Mouse (Mus musculus) brain, embryonic 14.5 days (tissue): ENCODE measurements around the gene Cabp1.

Source experiments
- CTCF ChIP-seq: fragments of 200-500 bp; IDR thresholded peaks from 2 replicates; pipeline ENCODE4 v1.5.1; 2012; ENCODE audit warnings: inconsistent platforms, mild to moderate bottlenecking, moderate library complexity, borderline replicate concordance; ENCODE audit not compliant: insufficient read depth, insufficient read length; ENCODE audit errors: extremely low read depth
- POLR2A ChIP-seq: fragments of 200-500 bp; IDR thresholded peaks from 2 replicates; pipeline ENCODE4 v1.6.1; 2012; ENCODE audit warnings: mild to moderate bottlenecking, inconsistent platforms, borderline replicate concordance; ENCODE audit not compliant: poor library complexity, insufficient read depth, insufficient read length, severe bottlenecking; ENCODE audit errors: extremely low read depth

GRCm38 (mm10) chr5:115158040-115158983 is 35.9 kb downstream of the Cabp1 start, which contains the start of gene Mlec:
- peak; percentile 90 for TF ChIP-seq POLR2A
- peak; percentile 35; the same call in 1 of the 2 replicates for TF ChIP-seq CTCF
